ENCODE assay signal across 15 mouse cellular contexts in genomic region chr3:135475025-135475424, GRCm38 (mm10).
"Had no signal": no experiment of that assay in that cellular context is flagged by ENCODE, and none has a peak within 500 bp of the region (broad histone marks: within the 10 kb centered on the region; RNA-seq: fewer than 3 reads in every experiment).

No protein-coding gene starts in this region.

- H3K36me3 ChIP-seq: limb, embryonic 10.5 days; midbrain, embryonic 10.5 days; neural tube, embryonic 15.5 days had no signal

- H3K27ac ChIP-seq: hindbrain, embryonic 14.5 days; left cerebral cortex, adult 2 months; limb, embryonic 10.5 days; midbrain, embryonic 10.5 days; neural tube, embryonic 15.5 days had no signal

- H3K9me3 ChIP-seq: limb, embryonic 10.5 days; midbrain, embryonic 10.5 days; neural tube, embryonic 15.5 days had no signal

- DNase-seq: lung, embryonic 14.5 days; lung, postnatal 10 days; lung, postnatal 4 days; midbrain, embryonic 14.5 days; right cerebral cortex, adult 18-20 months; right cerebral cortex, postnatal 25 days; thymus, adult 18-20 months; thymus, postnatal 14 days had no signal

- H3K27me3 ChIP-seq: neural tube, embryonic 15.5 days had no signal

- H3K4me2 ChIP-seq: hindbrain, embryonic 14.5 days; liver, embryonic 11.5 days; lung, embryonic 14.5 days; neural tube, embryonic 15.5 days had no signal

- H3K4me3 ChIP-seq: left cerebral cortex, adult 2 months; limb, embryonic 10.5 days; midbrain, embryonic 10.5 days; myocyte; neural tube, embryonic 15.5 days had no signal

- H3K4me1 ChIP-seq: limb, embryonic 10.5 days; midbrain, embryonic 10.5 days; neural tube, embryonic 15.5 days had no signal

- H3K9ac ChIP-seq: hindbrain, embryonic 14.5 days; lung, embryonic 14.5 days; neural tube, embryonic 15.5 days had no signal
